Mouse (Mus musculus): ENCODE data around the gene Macf1. TPM values are rescaled to one million over a fixed set of nuclear protein-coding genes. Genes with fewer than 3 reads are reported as not detected.
A peak's percentile ranks its signal among the peaks of the same experiment; 100 is the strongest.

Gene Macf1
- polyA plus RNA-seq, 1 experiment from 2014 or later, result 67.3 TPM

GRCm38 (mm10) chr4:123382051-123382450, 302.1 kb downstream of the Macf1 start:
- Histone ChIP-seq H3K4me1 (replicated peaks) (no peaks in the 10 kb centered on the region; the same call in 1 of the 2 replicates), H3K4me3 (no peak overlapping the region), H3K36me3 (peaks cover 86% of the 10 kb centered on the region), H3K9me3 (no peaks in the 10 kb centered on the region), H3K9ac (no peak overlapping the region), H3K27ac (no peak overlapping the region), H3K4me2 (no peak overlapping the region), H3K27me3 (no peaks in the 10 kb centered on the region)
- WGBS, result 90% methylated on average over 4 of the region's 4 CpGs
- no peak for ATAC-seq (ENCODE audit: low FRiP score)

DNA sequence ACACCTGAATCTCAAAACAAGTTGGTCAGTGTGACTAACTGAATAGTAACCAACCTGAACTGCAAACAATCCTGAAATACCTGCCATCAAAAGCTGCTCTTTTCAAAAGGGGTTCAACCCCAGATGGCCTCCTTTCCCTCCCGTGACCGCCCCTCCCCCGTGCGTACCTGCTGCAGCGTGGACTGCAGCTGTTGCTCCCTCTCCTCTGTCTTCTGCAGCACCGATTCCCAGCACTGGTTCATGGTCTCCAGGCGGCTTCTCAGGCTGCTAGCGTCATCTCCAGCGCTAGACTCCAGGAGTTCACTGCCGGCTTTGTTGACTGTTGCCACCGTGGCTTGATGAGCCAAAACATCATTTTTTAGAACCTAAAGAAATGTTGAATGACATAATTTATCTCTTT, 302.6 kb downstream of the Macf1 start:
- Histone ChIP-seq H3K4me1 (replicated peaks) (no peaks in the 10 kb centered on the region; the same call in 1 of the 2 replicates), H3K27ac (no peak overlapping the region), H3K9me3 (no peaks in the 10 kb centered on the region), H3K9ac (no peak overlapping the region), H3K4me2 (no peak overlapping the region), H3K27me3 (no peaks in the 10 kb centered on the region), H3K36me3 (peaks cover 86% of the 10 kb centered on the region), H3K4me3 (no peak overlapping the region)
- no peak for ATAC-seq (ENCODE audit: low FRiP score)
- 93% methylated on average over 11 of the region's 11 CpGs for WGBS

GRCm38 (mm10) chr4:123376031-123376430, 308.1 kb downstream of the Macf1 start:
- Histone ChIP-seq H3K9ac (no peak overlapping the region), H3K27me3 (no peaks in the 10 kb centered on the region), H3K4me1 (replicated peaks) (no peaks in the 10 kb centered on the region), H3K4me2 (no peak overlapping the region), H3K4me3 (no peak overlapping the region), H3K36me3 (peaks cover 88% of the 10 kb centered on the region), H3K27ac (no peak overlapping the region), H3K9me3 (no peaks in the 10 kb centered on the region)
- ATAC-seq (ENCODE audit: low FRiP score), result no peak
- WGBS, result 95% methylated on average over 3 of the region's 3 CpGs

GRCm38 (mm10) chr4:123374316-123375008, 309.7 kb downstream of the Macf1 start:
- no peak for ATAC-seq (ENCODE audit: low FRiP score)
- H3K4me2 ChIP-seq, result no peak overlapping the region
- H3K4me1 ChIP-seq (replicated peaks), result no peaks in the 10 kb centered on the region
- H3K36me3 ChIP-seq, result peaks cover 93% of the 10 kb centered on the region
- H3K27ac ChIP-seq, result no peak overlapping the region
- no peak overlapping the region for H3K9ac ChIP-seq
- no peak overlapping the region for H3K4me3 ChIP-seq
- no peaks in the 10 kb centered on the region for H3K27me3 ChIP-seq
- 94% methylated on average over 12 of the region's 12 CpGs for WGBS
- H3K9me3 ChIP-seq, result no peaks in the 10 kb centered on the region

DNA sequence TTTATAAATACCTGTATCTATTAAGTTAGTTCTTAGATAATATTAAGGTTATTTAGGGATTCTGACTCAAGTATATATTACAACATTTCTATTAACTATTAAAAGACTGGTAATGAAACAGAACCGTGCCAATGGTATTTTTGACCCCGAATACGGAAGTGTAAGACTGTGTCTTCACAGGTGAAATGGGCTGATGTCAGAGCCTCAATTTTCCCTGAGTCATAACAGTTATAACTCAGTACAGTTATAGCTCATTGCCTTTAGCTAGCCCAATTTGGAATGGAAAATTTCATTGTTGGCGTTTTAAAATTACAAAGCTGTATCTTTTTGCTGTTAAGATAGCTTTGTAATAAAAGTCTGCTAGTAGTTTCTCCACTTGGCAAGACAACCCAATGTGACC, 320.6 kb downstream of the Macf1 start:
- H3K4me2 ChIP-seq, result no peak overlapping the region
- H3K27me3 ChIP-seq, result no peaks in the 10 kb centered on the region
- no peak overlapping the region for H3K9ac ChIP-seq
- no peak overlapping the region for H3K4me3 ChIP-seq
- ATAC-seq (ENCODE audit: low FRiP score), result no peak
- 97% methylated on average over 4 of the region's 4 CpGs for WGBS
- H3K4me1 ChIP-seq (replicated peaks), result no peaks in the 10 kb centered on the region
- H3K9me3 ChIP-seq, result no peaks in the 10 kb centered on the region
- peaks cover 91% of the 10 kb centered on the region for H3K36me3 ChIP-seq
- no peak overlapping the region for H3K27ac ChIP-seq

- Histone ChIP-seq H3K9me3 (no peaks in the 10 kb centered on the region), H3K36me3 (peaks cover 89% of the 10 kb centered on the region)
Measured at GRCm38 (mm10) chr4:123360771-123361170, 323.4 kb downstream of the Macf1 start.

DNA sequence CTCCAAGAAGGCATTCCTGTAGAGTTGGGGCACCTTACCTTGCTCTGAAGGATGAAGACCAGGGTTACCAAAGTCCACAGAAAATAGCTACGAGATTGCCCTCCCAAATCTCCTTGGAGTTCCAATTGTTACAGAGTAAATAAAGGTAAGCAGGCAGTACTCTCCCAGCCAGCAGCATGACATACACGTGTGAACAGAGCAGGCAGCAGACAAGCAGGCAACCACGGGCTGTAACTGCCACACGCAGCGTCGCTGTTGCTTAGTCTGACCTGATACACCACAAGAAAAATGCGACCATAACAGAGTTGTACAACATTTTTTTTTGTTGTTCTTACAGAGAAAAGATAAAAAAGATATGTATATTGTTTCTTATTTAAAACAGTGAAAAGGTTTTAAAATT, 325.5 kb downstream of the Macf1 start:
- Histone ChIP-seq H3K4me1 (replicated peaks) (no peaks in the 10 kb centered on the region), H3K27me3 (no peaks in the 10 kb centered on the region), H3K27ac (no peak overlapping the region), H3K4me2 (no peak overlapping the region), H3K4me3 (no peak overlapping the region), H3K36me3 (peaks cover 89% of the 10 kb centered on the region), H3K9me3 (no peaks in the 10 kb centered on the region), H3K9ac (no peak overlapping the region)
- ATAC-seq (ENCODE audit: low FRiP score), result no peak
- 95% methylated on average over 7 of the region's 7 CpGs for WGBS

More at GRCm38 (mm10) chr4:123360771-123361170, 323.4 kb downstream of the Macf1 start:
- Histone ChIP-seq H3K27ac (no peak overlapping the region), H3K4me1 (replicated peaks) (no peaks in the 10 kb centered on the region), H3K27me3 (no peaks in the 10 kb centered on the region), H3K4me3 (no peak overlapping the region), H3K9ac (no peak overlapping the region), H3K4me2 (no peak overlapping the region)
- 96% methylated on average over 12 of the region's 12 CpGs for WGBS
- no peak for ATAC-seq (ENCODE audit: low FRiP score)

GRCm38 (mm10) chr4:123355941-123356340, 328.2 kb downstream of the Macf1 start:
- H3K9ac ChIP-seq, result no peak overlapping the region
- 93% methylated on average over 8 of the region's 8 CpGs for WGBS
- no peak overlapping the region for H3K27ac ChIP-seq
- H3K36me3 ChIP-seq, result peaks cover 88% of the 10 kb centered on the region
- H3K9me3 ChIP-seq, result no peaks in the 10 kb centered on the region
- H3K4me3 ChIP-seq, result no peak overlapping the region
- ATAC-seq (ENCODE audit: low FRiP score), result no peak
- no peaks in the 10 kb centered on the region for H3K4me1 ChIP-seq (replicated peaks)
- H3K4me2 ChIP-seq, result no peak overlapping the region
- H3K27me3 ChIP-seq, result no peaks in the 10 kb centered on the region

- Histone ChIP-seq H3K27ac (no peak overlapping the region), H3K9me3 (no peaks in the 10 kb centered on the region), H3K36me3 (peaks cover 90% of the 10 kb centered on the region), H3K27me3 (no peaks in the 10 kb centered on the region), H3K4me1 (replicated peaks) (no peaks in the 10 kb centered on the region), H3K4me2 (no peak overlapping the region), H3K9ac (no peak overlapping the region), H3K4me3 (no peak overlapping the region)
- 92% methylated on average over 10 of the region's 10 CpGs for WGBS
- ATAC-seq (ENCODE audit: low FRiP score), result no peak
Measured at GRCm38 (mm10) chr4:123353271-123353877, 330.8 kb downstream of the Macf1 start.

DNA sequence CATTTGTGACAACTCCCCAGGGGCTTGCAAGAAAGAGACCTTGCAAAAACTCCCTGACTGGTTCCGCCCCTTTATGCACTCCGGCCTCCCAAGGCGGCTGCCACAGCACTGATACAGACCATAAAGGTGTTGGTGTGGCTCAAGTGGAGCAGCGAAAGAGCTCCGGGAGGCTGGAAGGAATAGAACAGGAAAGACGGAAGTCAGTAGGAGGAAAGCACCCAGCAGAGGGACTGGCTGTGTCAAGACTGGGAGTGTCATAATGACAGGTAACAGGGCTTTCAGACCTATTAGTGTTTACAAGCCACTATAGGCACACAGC, 340.7 kb downstream of the Macf1 start:
- H3K27ac ChIP-seq, result no peak overlapping the region
- WGBS, result 10% methylated on average over 6 of the region's 6 CpGs
- peaks cover 22% of the 10 kb centered on the region for H3K36me3 ChIP-seq
- no peak for ATAC-seq (ENCODE audit: low FRiP score)
- H3K9ac ChIP-seq, result peak overlapping the region; percentile 61; the same call in 1 of the 2 replicates
- H3K4me2 ChIP-seq, result peak overlapping the region; percentile 86
- peaks cover 54% of the 10 kb centered on the region for H3K27me3 ChIP-seq
- peaks cover 17% of the 10 kb centered on the region for H3K4me1 ChIP-seq (replicated peaks)
- H3K9me3 ChIP-seq, result no peaks in the 10 kb centered on the region
- H3K4me3 ChIP-seq, result peak overlapping the region; percentile 50

GRCm38 (mm10) chr4:123342642-123343470, 341.3 kb downstream of the Macf1 start, which contains the start of gene Bmp8a:
TSS of gene Bmp8a (minus strand) at chr4:123343252.
- Histone ChIP-seq H3K4me1 (replicated peaks) (peaks cover 17% of the 10 kb centered on the region), H3K27ac (no peak within 1 kb of the TSS), H3K9ac (peak within 1 kb of the TSS; percentile 61), H3K9me3 (no peaks in the 10 kb centered on the region), H3K4me3 (peak within 1 kb of the TSS; percentile 50), H3K27me3 (peaks cover 54% of the 10 kb centered on the region), H3K4me2 (peak within 1 kb of the TSS; percentile 86), H3K36me3 (peaks cover 16% of the 10 kb centered on the region)
- under 1% methylated on average over 65 of the region's 65 CpGs for WGBS
- peak; percentile 85 for ATAC-seq (ENCODE audit: low FRiP score)

- peak overlapping the region; percentile 50 for H3K4me3 ChIP-seq
- peaks cover 17% of the 10 kb centered on the region for H3K4me1 ChIP-seq (replicated peaks)
- peak; percentile 30 for ATAC-seq (ENCODE audit: low FRiP score)
- peaks cover 9% of the 10 kb centered on the region for H3K36me3 ChIP-seq
- WGBS, result 3% methylated on average over 43 of the region's 43 CpGs
- H3K27ac ChIP-seq, result no peak overlapping the region
- H3K4me2 ChIP-seq, result peak overlapping the region; percentile 86
- H3K9ac ChIP-seq, result peak overlapping the region; percentile 61
- H3K27me3 ChIP-seq, result peaks cover 54% of the 10 kb centered on the region
- no peaks in the 10 kb centered on the region for H3K9me3 ChIP-seq
Measured at GRCm38 (mm10) chr4:123342091-123342641, 342.0 kb downstream of the Macf1 start.

Measured in hindbrain, embryonic 13.5 days (tissue).